Mouse (Mus musculus): ENCODE measurements around the gene Scnn1a. TPM values are rescaled to one million over a fixed set of nuclear protein-coding genes. Genes with fewer than 3 reads are reported as not detected.
"Not testable (repeated sequence)": the region's sequence is repeated elsewhere in the genome, so short reads cannot be mapped to it uniquely, and the experiment has no call there.

The Scnn1a gene
- polyA plus RNA-seq (2015; fragmentation: Nextera tagmentation; extraction: Ambion mirVana) = 1.3 and 1.5 TPM in 2 replicates

DNA sequence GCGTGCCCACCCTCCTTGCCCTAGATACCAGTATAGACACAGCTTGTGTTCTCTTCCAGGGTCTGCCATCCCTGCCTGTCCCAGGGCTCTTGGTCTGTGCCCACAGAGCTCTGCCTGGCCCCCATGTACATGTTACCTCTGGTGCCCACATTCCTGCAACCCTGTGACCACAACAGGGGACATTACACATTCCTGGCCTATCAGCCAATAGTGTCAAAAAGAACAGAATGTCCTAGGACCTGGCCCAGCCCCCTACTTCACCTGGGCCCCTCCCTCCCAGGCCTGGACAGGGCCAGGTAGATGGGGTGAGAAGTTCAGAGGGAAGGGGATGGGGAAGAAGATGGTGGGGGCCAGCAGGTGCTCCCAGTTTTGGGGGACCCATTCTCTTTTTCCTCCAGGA lies at the start of gene Scnn1a:
Gene Scnn1a, plus strand, starts transcription at position 337 of the 400 bp plus-strand sequence.
- H3K36me3 ChIP-seq = no peaks in the 10 kb centered on the region
- 0 out of 2 replicates have a peak within 1 kb of the TSS, but pooled peaks have one; percentile 16 for H3K9ac ChIP-seq
- peaks cover 45% of the 10 kb centered on the region for H3K27me3 ChIP-seq
- peak within 1 kb of the TSS; percentile 15; the same call in 1 of the 2 replicates for H3K4me2 ChIP-seq
- WGBS = 79% methylated on average over 1 of the region's 1 CpGs
- H3K27ac ChIP-seq = no peak within 1 kb of the TSS
- peaks cover 17% of the 10 kb centered on the region for H3K4me1 ChIP-seq
- H3K4me3 ChIP-seq = no peak within 1 kb of the TSS
- no peak; the same call in 1 of the 2 replicates for ATAC-seq (ENCODE audit: insufficient number of reproducible peaks, insufficient read depth, low FRiP score, low TSS enrichment, low read depth)
- no peaks in the 10 kb centered on the region for H3K9me3 ChIP-seq

GRCm38 (mm10) chr6:125271455-125272227 lies 48.8 kb upstream of the Scnn1a start:
- Histone ChIP-seq H3K4me1 (peaks cover 8% of the 10 kb centered on the region; the same call in 1 of the 2 replicates), H3K27me3 (no peaks in the 10 kb centered on the region), H3K9ac (peak overlapping the region; percentile 65), H3K36me3 (no peaks in the 10 kb centered on the region), H3K27ac (no peak overlapping the region), H3K4me3 (peak overlapping the region; percentile 25), H3K9me3 (no peaks in the 10 kb centered on the region), H3K4me2 (peak overlapping the region; percentile 56)
- peak; percentile 72; the same call in 1 of the 2 replicates for ATAC-seq (ENCODE audit: insufficient number of reproducible peaks, insufficient read depth, low FRiP score, low TSS enrichment, low read depth)
- WGBS = 19% methylated on average over 17 of the region's 17 CpGs

GRCm38 (mm10) chr6:125272228-125272785 lies 48.2 kb upstream of the Scnn1a start:
- H3K9me3 ChIP-seq = no peaks in the 10 kb centered on the region
- peaks cover 8% of the 10 kb centered on the region; the same call in 1 of the 2 replicates for H3K4me1 ChIP-seq
- WGBS = 71% methylated on average over 10 of the region's 10 CpGs
- no peak overlapping the region for H3K4me3 ChIP-seq
- H3K9ac ChIP-seq = no peak overlapping the region
- H3K36me3 ChIP-seq = no peaks in the 10 kb centered on the region
- no peak for ATAC-seq (ENCODE audit: insufficient number of reproducible peaks, insufficient read depth, low FRiP score, low TSS enrichment, low read depth)
- H3K27me3 ChIP-seq = no peaks in the 10 kb centered on the region
- no peak overlapping the region for H3K4me2 ChIP-seq
- no peak overlapping the region for H3K27ac ChIP-seq

- Histone ChIP-seq H3K27ac (no peak overlapping the region), H3K36me3 (no peaks in the 10 kb centered on the region), H3K27me3 (no peaks in the 10 kb centered on the region), H3K4me3 (no peak overlapping the region), H3K9me3 (no peaks in the 10 kb centered on the region), H3K4me1 (peaks cover 8% of the 10 kb centered on the region; the same call in 1 of the 2 replicates), H3K9ac (no peak overlapping the region), H3K4me2 (no peak overlapping the region)
- no peak for ATAC-seq (ENCODE audit: insufficient number of reproducible peaks, insufficient read depth, low FRiP score, low TSS enrichment, low read depth)
- 59% methylated on average over 15 of the region's 15 CpGs for WGBS
Observed at GRCm38 (mm10) chr6:125274841-125275563, 45.5 kb upstream of the Scnn1a start.

DNA sequence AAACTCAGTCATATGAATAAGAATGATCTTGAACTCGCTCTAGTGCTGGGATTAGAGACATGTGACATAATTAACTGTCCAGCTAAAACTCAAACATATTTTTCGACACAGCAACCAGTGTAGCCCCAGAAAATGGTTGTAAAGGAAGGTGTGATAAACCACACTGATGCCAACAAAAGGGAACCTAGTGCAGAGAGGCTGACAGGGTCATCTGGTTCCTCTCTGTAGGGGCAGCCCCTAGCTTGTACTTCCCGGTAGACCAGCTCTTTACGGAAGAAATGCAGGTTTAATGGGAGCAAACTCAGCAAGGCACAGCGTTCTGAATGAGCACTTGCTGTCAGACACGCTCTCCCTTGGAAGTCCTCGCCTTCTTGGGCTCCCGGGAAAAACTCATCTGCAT lies 40.7 kb upstream of the Scnn1a start:
- ATAC-seq (ENCODE audit: insufficient number of reproducible peaks, insufficient read depth, low FRiP score, low TSS enrichment, low read depth) = no peak
- H3K4me3 ChIP-seq = no peak overlapping the region
- H3K4me2 ChIP-seq = no peak overlapping the region
- H3K27me3 ChIP-seq = no peaks in the 10 kb centered on the region
- 66% methylated on average over 8 of the region's 8 CpGs for WGBS
- H3K4me1 ChIP-seq = no peaks in the 10 kb centered on the region
- H3K9me3 ChIP-seq = no peaks in the 10 kb centered on the region
- no peak overlapping the region for H3K27ac ChIP-seq
- H3K9ac ChIP-seq = no peak overlapping the region
- no peaks in the 10 kb centered on the region for H3K36me3 ChIP-seq

DNA sequence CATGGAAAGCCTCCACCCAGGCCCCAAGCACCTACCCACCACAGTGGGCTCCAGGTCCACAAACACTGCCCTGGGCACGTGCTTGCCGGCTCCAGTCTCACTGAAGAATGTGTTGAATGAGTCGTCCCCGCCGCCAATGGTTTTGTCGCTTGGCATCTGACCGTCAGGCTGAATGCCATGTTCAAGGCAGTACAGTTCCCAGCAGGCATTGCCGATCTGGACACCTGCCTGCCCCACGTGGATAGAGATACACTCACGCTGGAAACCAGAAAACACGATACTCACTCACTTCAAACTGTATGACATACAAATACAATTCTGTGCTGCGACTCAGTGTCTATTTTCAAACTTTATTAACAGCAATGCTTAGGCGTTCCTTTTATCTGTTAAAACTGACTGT lies 37.7 kb upstream of the Scnn1a start:
- 89% methylated on average over 13 of the region's 13 CpGs for WGBS
- not testable (repeated sequence) for H3K27me3 ChIP-seq; H3K36me3 ChIP-seq; H3K9me3 ChIP-seq; H3K27ac ChIP-seq; H3K4me3 ChIP-seq; ATAC-seq (ENCODE audit: insufficient number of reproducible peaks, insufficient read depth, low FRiP score, low TSS enrichment, low read depth); H3K9ac ChIP-seq; H3K4me1 ChIP-seq; H3K4me2 ChIP-seq

- H3K4me3 ChIP-seq = no peak overlapping the region
- 0 out of 2 replicates have a peak, but pooled peaks cover 5% of the 10 kb centered on the region for H3K4me1 ChIP-seq
- no peak overlapping the region for H3K4me2 ChIP-seq
- no peak overlapping the region for H3K9ac ChIP-seq
- H3K27ac ChIP-seq = no peak overlapping the region
- no peaks in the 10 kb centered on the region for H3K36me3 ChIP-seq
- no peaks in the 10 kb centered on the region for H3K27me3 ChIP-seq
- WGBS = 56% methylated on average over 8 of the region's 8 CpGs
- H3K9me3 ChIP-seq = no peaks in the 10 kb centered on the region
- no peak for ATAC-seq (ENCODE audit: insufficient number of reproducible peaks, insufficient read depth, low FRiP score, low TSS enrichment, low read depth)
Observed at GRCm38 (mm10) chr6:125284250-125284649, 36.2 kb upstream of the Scnn1a start.

GRCm38 (mm10) chr6:125284751-125285150 lies 35.7 kb upstream of the Scnn1a start:
- Histone ChIP-seq H3K4me2 (no peak overlapping the region), H3K27ac (no peak overlapping the region), H3K9me3 (no peaks in the 10 kb centered on the region), H3K4me3 (no peak overlapping the region), H3K36me3 (no peaks in the 10 kb centered on the region), H3K27me3 (no peaks in the 10 kb centered on the region), H3K4me1 (0 out of 2 replicates have a peak, but pooled peaks cover 5% of the 10 kb centered on the region), H3K9ac (no peak overlapping the region)
- 82% methylated on average over 7 of the region's 7 CpGs for WGBS
- no peak for ATAC-seq (ENCODE audit: insufficient number of reproducible peaks, insufficient read depth, low FRiP score, low TSS enrichment, low read depth)

DNA sequence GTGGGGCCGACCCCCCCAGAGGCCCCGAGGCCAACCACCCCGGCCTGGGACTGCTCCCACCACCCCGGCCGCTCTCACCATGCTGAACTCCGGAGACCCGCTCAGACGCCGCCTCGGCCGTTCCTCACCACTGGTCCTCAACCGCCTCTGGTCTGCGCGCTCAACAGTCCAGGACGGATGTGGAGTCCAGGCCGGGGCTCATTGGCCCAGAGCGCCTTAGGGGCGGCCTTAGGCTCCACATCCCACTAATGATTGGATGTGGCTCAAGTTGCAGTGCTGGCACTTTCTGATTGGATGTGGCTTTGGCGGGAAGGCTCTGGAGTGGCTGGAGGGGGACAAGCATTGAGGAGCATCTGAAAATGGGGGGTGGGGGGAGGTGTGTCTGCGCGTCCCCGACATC lies 34.6 kb upstream of the Scnn1a start, which contains the start of gene Tuba3a:
Gene Tuba3a, minus strand, starts transcription at position 153 of the 400 bp plus-strand sequence.
- WGBS = 95% methylated on average over 22 of the region's 22 CpGs
- no peak within 1 kb of the TSS for H3K4me2 ChIP-seq
- no peak for ATAC-seq (ENCODE audit: insufficient number of reproducible peaks, insufficient read depth, low FRiP score, low TSS enrichment, low read depth)
- no peaks in the 10 kb centered on the region for H3K27me3 ChIP-seq
- no peak within 1 kb of the TSS for H3K9ac ChIP-seq
- no peak within 1 kb of the TSS for H3K4me3 ChIP-seq
- no peaks in the 10 kb centered on the region for H3K36me3 ChIP-seq
- H3K9me3 ChIP-seq = no peaks in the 10 kb centered on the region
- 0 out of 2 replicates have a peak, but pooled peaks cover 5% of the 10 kb centered on the region for H3K4me1 ChIP-seq
- no peak within 1 kb of the TSS for H3K27ac ChIP-seq

GRCm38 (mm10) chr6:125286944-125287343 lies 33.5 kb upstream of the Scnn1a start:
- Histone ChIP-seq H3K27me3 (no peaks in the 10 kb centered on the region), H3K9me3 (no peaks in the 10 kb centered on the region), H3K9ac (no peak overlapping the region), H3K4me2 (no peak overlapping the region), H3K4me1 (0 out of 2 replicates have a peak, but pooled peaks cover 5% of the 10 kb centered on the region), H3K27ac (no peak overlapping the region), H3K36me3 (no peaks in the 10 kb centered on the region), H3K4me3 (no peak overlapping the region)
- no peak for ATAC-seq (ENCODE audit: insufficient number of reproducible peaks, insufficient read depth, low FRiP score, low TSS enrichment, low read depth)
- WGBS = 68% methylated on average over 4 of the region's 4 CpGs

DNA sequence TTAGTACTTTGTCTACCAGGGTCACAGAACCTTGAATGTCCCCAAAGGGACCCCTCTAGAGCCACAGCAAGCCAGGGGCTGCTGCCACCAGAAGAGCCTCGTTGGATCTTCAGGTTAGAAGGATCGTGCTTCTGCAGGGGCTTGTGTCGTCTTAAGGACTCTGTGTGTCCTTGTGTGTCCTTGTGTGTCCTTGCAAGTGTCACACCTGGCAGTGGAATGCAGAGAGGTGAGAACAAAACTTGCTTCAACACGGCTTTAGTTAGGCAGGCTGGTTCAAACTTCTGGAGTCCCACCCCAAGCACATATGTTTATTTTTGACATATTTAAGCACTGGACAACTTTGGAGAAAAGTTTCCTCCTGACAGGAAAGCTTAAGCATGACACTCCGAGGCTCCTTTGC lies 31.7 kb upstream of the Scnn1a start:
- Histone ChIP-seq H3K4me3 (no peak overlapping the region), H3K36me3 (no peaks in the 10 kb centered on the region), H3K27me3 (no peaks in the 10 kb centered on the region), H3K27ac (no peak overlapping the region), H3K9me3 (no peaks in the 10 kb centered on the region), H3K4me2 (no peak overlapping the region), H3K9ac (no peak overlapping the region), H3K4me1 (0 out of 2 replicates have a peak, but pooled peaks cover 5% of the 10 kb centered on the region)
- no peak for ATAC-seq (ENCODE audit: insufficient number of reproducible peaks, insufficient read depth, low FRiP score, low TSS enrichment, low read depth)
- WGBS = 76% methylated on average over 5 of the region's 5 CpGs
